Mouse (Mus musculus) liver, adult 2 months (tissue): ENCODE data around the gene Naf1.

Source experiments
- CTCF ChIP-seq: fragments of 200-500 bp; IDR thresholded peaks from 2 replicates; pipeline ENCODE4 v1.5.1; 2011; ENCODE audit warnings: low read depth, low read length, control low read depth
- POLR2A ChIP-seq: fragments of 200-500 bp; IDR thresholded peaks from 2 replicates; pipeline ENCODE4 v1.6.1; 2011; ENCODE audit warnings: low read length, control low read depth; ENCODE audit not compliant: insufficient read depth; ENCODE audit errors: extremely low read depth

DNA sequence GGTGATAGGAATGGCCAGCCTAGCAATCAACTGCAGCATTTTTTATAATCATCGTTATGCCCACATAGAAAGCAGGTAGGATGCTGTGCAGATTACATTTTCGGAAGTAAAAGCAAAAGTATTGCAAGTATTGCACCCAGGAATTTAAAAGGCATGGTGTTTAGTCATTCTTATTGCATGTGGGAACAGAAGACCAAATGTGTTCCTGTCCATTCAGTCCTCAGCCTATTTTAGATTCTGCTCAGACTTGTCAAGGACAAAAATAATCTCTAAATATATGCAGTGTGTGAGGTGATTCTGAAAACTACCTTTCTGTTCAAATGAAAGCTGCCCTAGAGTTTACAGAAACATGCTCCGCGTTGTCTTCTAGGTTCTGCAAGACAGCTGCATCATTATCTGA lies 45.5 kb downstream of the Naf1 start:
- TF ChIP-seq POLR2A: no peak
- no peak for TF ChIP-seq CTCF
